Mouse (Mus musculus) megakaryocyte-erythroid progenitor cell, adult 5-6 weeks (primary cell): ENCODE measurements around the gene Dgki. TPM values are rescaled to one million over a fixed set of nuclear protein-coding genes. Genes with fewer than 3 reads are reported as not detected.

Experiments used
- ATAC-seq: replicated peaks from 2 replicates; pipeline ENCODE4 v1.8.0; 2016; ENCODE audit warnings: mild to moderate bottlenecking, inconsistent platforms; ENCODE audit not compliant: severe bottlenecking, poor library complexity, low FRiP score, low TSS enrichment
- total RNA-seq, 2 experiments: library from RNA; stranded (forward) in 1 of 2; stranded (reverse) in 1 of 2; fragments of 200-1000, 215-1000 nt in 1 of 2; fragments of >200 nt in 1 of 2; fragmentation: Nextera tagmentation in 1 of 2; gene quantifications; 2 replicates each; pipeline ENCODE4 v1.2.3; 2014 to 2017

Gene Dgki
- total RNA-seq, 2 experiments from 2014 or later = 0.28 to 1.1 TPM

DNA sequence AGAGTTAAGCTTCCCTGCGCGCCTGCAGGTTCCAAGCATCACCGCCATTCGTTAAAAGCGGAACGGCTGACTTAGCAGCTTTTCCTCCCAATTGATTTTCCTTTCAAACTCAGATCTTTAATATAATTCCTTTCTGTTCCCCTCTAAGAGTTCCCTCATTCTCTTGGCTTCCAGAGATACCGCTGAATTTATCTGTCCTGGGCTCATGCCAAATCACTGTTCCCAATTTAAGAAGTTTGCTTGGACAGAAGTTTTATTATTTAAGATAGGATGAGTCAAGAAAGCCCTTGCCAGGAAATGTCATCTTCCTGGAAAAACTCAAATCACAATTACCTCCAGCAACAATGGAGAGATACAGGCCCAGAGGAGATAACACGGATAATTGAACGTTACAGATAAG, 326.9 kb downstream of the Dgki start:
- ATAC-seq = no peak

DNA sequence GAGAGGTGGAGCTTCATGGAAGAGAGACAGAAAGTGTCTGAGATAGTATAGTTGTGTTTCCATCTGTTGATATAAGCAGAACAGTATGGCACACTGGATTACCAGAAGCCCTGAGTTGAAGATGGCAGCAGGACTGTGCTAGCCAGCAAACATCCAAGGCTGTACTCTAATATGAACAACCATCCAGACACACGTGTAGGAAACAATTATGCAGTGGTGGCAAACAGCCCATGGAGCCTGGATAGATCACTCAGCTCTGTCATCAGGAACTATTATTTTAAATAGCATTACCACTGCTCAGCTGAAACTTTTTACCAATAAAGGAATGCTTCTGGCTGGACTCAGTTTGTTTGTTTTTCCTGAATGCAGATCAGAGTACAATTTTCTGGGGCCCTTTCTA, 327.5 kb downstream of the Dgki start:
- no peak for ATAC-seq

- ATAC-seq = no peak
These were observed 330.6 kb downstream of the Dgki start for GRCm38 (mm10) chr6:36969249-36969885.

GRCm38 (mm10) chr6:36960658-36961057, 339.3 kb downstream of the Dgki start:
- no peak for ATAC-seq

DNA sequence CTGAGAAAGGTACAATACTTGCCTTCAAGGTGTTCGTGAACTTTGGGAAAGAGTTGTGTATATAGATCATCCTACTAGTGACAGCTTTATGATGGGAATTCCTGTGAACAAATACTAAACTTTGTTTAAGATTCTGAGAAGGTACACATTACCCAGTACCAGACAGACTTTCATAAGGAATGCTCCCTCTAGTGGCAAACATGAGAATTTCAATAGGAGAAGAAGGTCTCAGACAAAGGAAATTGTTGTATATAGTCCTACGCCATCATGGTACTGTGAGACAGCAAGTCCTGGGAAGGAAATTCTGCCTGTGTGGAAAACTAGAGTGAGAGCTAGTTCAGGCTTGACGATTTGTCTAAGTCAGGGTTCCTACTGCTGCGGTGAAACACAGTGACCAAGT, 344.7 kb downstream of the Dgki start:
- ATAC-seq = no peak; the same call in 1 of the 2 replicates

DNA sequence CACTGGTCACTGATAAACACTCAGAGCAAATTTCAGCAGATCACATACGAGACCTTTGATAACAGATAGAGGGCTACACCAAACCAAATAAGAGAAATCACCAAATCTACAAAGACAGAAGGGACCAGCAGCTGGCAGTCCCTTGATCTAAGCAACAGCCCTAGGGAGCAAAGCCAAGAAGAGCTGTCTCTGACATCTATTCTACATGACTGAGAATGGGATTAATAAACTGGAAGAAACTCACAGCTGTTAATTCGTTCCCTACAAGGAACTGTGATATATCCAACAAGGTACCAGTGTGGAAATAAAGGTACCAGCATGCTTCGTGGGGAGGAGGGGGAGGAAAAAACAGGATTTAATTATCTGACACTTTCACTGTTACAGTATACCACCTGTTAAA, 349.3 kb downstream of the Dgki start:
- no peak for ATAC-seq

DNA sequence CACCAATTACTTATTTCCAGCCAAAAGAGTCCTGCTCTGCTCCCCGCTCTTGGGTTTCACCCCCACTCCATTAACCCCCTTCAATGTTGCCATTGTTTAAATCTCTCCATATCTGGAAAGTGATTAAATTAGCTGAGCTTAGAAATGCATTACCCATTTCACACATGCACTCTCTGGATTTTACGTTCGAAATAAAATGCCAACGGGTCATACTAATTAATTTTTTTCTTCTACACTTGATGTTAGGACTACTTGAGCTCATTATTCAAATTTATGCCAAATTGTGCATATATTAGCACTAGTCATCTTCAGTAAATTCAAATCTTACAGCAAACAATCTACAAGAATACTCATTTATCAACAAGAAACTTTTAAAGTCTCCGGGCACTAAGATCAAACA, 352.1 kb downstream of the Dgki start:
- no peak for ATAC-seq

DNA sequence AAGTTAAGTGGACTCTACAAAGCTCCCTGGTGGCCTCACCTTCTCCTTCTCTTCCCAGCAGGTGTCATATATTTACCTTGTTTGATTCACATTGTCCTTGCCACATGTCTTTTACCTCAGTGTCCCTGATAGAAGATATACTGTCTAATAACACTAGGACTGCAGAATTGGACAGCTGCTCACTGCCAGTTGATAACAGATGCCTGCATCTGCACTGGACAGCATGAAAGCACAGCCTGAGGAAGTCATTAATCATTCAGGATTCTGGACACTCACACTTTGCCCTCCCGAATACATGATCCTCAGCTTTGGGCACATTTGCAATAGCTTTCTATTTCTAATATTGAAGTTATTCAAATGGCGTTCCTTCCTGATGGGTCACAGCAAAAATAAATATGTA, 362.5 kb downstream of the Dgki start:
- ATAC-seq = no peak

GRCm38 (mm10) chr6:36936816-36937215, 363.2 kb downstream of the Dgki start:
- no peak for ATAC-seq

GRCm38 (mm10) chr6:36931473-36931872, 368.5 kb downstream of the Dgki start:
- ATAC-seq = no peak

- no peak for ATAC-seq
These were observed 370.2 kb downstream of the Dgki start for GRCm38 (mm10) chr6:36929781-36930180.

DNA sequence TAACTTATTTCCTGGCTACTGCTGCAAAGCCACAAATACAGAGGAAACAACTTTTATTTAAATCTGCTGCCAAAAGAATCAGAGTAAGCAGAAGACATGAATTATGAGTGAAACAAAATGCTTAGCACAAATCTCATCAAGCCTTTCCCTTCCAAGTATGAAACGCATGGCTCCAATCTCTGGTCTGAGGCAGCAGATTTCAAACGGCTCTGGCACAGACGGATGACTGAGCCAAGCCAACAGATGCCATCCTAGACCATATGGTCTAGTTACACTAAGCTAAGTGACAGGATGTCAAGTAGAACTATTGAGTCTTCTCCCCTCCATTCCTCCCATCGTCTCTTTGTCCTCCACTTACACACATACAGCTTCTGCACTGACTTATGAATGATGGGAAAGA, 373.5 kb downstream of the Dgki start:
- ATAC-seq = no peak

DNA sequence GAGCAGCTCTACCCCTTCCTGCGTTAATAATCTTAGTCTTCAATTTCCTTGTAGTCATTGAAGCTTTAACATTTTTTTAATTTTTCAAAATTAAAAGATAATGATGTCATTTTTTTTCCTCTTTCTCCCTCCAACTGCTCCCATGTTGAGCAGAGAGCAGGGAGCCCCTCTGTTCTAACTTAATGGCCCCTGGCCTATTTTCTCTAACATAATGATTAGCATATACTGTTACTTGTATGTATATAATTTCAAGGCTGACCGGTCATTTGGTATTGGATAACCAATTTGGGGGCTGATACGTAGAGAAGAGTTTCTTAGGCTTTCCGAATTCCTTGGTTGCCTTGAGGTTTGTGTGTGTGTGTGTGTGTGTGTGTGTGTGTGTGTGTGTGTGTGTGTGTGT, 378.0 kb downstream of the Dgki start:
- ATAC-seq = no peak

DNA sequence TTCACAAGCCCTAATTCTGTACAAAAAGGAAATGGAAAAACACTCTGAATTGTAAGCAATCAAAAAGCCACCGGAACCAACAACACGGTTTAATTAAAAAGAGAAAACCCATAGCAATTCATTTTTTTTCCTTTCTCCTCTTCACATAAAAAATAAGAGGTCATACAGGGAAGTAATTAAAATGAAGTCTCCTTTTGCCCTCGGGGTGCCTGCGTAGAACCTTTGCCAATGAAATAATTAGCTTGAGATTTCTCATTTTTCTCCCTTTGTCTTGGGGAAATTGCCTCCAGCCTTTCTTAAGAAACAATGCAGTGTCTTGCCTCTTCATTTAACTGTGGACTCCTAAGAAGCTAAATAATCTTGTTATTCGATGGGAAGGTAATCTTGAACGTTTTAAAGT, 388.4 kb downstream of the Dgki start:
- ATAC-seq = no peak

DNA sequence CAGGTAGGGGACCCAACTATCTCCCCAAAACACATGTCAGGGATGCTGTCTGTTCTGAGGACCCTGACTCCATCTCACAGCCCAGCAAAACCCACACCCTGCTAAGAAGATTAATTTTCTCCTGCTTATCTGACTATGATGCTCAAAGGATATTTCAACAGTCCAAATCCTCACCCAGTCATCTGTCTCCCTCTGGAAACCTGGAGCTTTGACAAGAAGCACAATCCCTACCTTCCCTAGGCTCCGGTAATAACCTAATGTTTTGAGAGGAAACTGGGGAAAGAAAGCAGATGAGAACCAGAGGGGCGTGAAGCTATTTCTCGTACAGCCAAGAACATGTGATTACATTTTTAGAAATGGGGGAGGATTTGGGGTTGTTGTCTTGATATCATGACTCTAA, 392.8 kb downstream of the Dgki start:
- no peak for ATAC-seq

DNA sequence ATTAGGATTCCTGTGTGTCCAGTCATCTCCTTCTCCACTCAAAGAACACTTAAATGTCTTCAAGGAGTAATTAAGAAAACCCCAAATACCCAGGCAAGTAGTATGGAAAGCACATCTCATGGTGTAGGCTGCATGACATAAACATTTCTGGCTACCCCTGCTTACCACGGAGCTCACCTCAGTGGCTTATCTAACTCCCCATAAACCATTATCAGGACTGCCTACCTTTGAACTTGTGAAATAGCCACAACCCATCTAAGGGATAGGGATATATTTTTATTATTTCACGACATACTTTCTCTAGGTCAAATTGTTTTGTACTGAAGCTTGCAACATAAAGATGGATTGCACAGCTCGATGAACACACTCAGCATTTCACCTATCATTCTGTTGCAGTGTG, 394.0 kb downstream of the Dgki start:
- no peak for ATAC-seq

DNA sequence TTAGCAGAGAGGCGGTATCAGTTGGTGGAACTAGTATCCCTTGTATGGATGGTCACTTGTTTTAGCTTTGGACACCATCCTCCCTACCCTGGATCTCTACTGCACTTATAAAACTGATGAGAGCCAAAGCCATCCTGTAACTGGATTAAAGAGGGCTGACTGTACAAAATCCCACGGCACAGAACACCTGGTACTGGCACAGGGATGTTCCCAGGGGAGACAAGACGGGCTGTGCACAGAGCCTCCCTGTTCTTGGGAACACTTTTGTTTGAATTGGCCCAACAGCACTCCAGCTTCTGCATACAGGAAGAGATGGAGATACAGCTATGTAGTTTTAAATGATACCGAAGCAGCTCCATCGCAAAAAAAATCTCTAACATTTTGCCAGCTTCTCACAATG, 395.1 kb downstream of the Dgki start:
- ATAC-seq = no peak

- ATAC-seq = no peak
These were observed 396.2 kb downstream of the Dgki start for GRCm38 (mm10) chr6:36903821-36904220.

GRCm38 (mm10) chr6:36903159-36903794, 396.7 kb downstream of the Dgki start:
- ATAC-seq = no peak

DNA sequence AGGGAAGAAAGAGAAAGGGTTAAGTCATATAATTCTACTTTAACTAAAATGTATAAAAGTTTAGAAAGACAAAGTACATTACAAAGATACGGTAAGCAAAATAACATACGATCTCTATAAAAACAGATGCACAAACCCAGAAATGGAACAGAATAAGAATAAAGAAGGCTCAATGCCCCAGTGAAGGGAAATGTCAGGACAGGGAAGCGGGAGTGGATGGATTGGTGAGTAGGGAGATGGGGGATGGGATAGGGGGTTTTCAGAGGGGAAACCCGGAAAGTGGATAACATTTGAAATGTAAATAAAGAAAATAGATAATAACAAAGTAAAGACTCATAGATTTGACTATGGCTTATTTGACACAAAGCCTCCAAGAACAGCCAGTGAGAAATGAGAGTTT, 400.1 kb downstream of the Dgki start:
- no peak for ATAC-seq

DNA sequence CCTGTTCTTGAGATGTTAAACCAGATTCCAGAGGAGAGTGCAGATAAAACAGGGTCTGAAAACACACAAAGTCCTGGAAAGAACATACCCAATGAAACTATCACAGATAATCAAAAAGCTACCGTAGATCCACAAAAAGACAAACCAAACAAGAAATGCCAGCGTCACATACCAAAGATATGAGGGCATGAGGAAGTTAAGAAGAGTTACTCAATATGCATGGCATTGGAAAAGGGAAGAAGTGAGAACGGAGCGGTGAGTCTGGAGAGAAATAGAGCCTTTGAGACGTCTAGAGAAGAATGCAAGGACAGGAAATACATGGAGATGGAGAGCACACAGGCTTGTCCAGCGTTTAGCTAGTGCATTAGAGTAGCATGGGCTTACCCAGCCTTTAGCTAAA, 401.6 kb downstream of the Dgki start:
- ATAC-seq = no peak
